Mouse (Mus musculus) E14TG2a.4 (cell line): ENCODE data around the gene Itga2.

Experiments
- CTCF ChIP-seq: conservative IDR thresholded peaks from 2 replicates; pipeline ENCODE4 v1.5.1; 2014; ENCODE audit warnings: low read length
- NANOG ChIP-seq: IDR thresholded peaks from 2 replicates; pipeline ENCODE4 v1.6.1; 2014; ENCODE audit warnings: borderline replicate concordance, low read length, mixed read lengths
- POU5F1 ChIP-seq: IDR thresholded peaks from 2 replicates; pipeline ENCODE4 v1.6.1; 2014; ENCODE audit warnings: low read length, borderline replicate concordance

GRCm38 (mm10) chr13:114971905-114972304 lies 40.0 kb upstream of the Itga2 start:
- no peak for TF ChIP-seq CTCF
- no peak for TF ChIP-seq POU5F1
- no peak for TF ChIP-seq NANOG
